Mouse (Mus musculus) cerebral cortex, adult 2 months (tissue): Measurements from ENCODE around the gene Zfp335.

ENCODE experiments used
- WGBS: fragments of 180-500 bp; shearing (Covaris S2); methylation state at CpG from one replicate; pipeline ENCODE4 v1.1.7; 2018; 5-methylcytosine and 5-hydroxymethylcytosine counted together

Gene Zfp335

DNA sequence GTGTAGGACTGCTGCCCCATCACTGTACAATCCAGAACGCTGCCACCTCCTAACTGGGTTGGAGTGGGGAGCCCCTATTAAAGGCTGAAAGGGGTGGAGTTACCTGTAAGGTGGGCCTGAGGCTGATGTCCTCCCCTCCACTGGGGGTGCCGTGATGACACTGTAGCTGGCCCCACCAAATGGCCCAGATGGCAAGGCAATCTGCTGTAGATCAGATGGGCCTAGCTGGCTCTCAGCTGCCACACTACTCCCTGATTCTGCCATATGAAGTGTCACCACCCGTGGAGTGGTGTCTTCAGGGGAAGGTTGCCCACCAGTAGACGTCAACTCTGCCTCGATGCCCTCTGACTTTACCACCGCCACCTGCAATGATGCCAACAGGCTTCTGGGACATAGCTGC lies 15.7 kb downstream of the Zfp335 start:
- WGBS, result 74% methylated on average over 6 of the region's 6 CpGs

DNA sequence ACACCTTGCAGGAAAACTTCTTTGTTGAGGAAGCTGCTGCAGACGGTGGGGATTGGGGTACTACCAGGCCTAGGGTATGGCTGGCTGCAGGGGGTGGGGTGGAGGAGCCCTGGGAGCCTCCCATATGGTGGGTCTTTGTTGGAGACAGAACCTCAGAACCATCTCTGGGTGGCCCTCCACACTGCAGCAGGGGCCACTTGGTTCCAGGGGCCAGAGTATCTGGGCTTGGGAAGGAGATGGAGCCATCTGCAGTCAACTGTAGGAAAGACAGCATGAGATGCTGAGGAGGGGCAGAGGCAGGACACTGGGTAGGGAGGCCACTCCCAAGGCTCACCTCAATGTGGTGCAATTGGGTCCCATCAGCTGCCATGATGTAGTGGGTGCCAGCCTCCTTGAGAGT lies 16.9 kb downstream of the Zfp335 start:
- 79% methylated on average over 1 of the region's 1 CpGs for WGBS

DNA sequence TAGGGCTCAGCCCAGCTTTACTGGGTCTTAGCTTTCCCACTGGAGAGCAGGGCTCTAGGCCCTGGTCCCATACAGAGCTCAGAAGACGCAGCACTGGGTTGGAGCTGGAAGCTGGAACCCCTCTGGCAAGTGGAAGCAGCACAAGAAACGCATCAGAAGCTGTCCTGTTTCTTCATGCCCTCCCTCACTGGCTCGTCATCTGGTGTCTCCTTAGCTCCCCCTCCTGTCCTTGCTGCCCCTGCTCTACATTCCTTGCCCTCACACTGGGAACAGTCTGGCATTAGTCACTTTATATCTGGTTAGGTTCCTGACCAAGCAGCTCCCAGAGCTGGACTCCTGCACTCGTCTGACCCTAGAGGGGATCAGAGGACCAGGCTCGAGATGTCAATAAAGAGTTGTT lies 17.5 kb downstream of the Zfp335 start:
- WGBS, result 43% methylated on average over 5 of the region's 5 CpGs

DNA sequence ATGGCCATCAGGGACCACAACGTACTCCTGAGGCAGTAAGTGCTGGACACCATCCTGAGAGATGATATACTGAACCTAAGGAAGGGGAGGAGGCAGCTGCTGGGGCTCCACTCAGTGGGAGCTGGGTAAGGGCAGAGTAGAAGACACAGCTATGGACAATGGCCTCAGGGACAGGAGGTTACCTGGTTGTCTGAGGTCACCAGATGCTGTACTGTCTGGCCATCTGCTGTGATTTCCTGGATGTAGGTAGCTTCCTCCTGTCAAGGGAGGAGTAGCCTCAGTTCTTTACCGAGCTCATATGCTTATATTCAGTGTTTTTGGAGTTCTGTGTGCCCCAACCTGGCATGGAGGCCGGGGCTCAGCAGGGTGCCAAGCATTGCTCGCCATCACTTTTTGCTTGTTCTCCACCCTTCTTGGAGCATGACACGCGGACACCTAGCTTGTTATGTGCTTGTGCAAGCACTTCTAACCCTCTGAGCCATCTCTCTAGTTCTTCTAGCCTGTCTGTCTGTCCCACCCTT lies 18.8 kb downstream of the Zfp335 start:
- WGBS, result 72% methylated on average over 6 of the region's 6 CpGs

DNA sequence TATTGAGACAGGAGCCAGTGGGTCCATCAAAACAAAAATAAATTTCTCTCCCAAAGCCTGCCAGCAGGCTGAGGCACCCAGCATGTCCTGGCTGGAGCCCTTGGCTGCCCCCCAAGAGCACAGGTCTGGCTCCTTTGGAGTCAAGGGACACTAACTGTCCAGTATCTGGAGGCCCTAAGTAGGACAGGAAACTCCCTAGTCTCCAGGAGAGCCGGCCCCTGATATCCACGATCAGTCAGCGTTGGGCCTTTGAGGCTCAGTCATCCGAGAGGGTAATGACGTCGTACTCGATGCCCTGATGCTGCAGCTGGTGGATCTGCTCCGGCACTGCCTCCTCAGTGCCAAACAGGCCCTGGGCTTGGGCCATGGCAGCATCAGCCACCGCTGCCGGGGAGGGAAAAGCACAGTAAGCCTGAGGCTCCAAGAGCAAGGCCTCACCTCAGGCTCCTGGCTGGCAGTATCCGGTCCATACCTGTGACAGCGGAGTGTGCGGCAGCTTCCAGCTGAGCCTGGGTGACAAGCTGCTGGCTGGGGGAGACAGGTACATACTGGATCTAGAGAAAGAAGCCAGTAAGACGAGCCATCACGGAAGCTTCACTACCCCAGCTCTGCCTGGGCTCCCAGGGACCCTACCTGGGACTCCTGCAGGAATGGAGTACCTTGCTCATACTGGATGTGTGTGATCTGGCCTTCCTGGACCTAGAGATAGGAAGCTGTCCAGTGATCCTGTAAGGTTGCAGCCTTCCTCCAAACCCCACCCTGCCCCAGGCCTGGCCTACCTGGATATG lies 19.5 kb downstream of the Zfp335 start:
- 58% methylated on average over 15 of the region's 15 CpGs for WGBS

DNA sequence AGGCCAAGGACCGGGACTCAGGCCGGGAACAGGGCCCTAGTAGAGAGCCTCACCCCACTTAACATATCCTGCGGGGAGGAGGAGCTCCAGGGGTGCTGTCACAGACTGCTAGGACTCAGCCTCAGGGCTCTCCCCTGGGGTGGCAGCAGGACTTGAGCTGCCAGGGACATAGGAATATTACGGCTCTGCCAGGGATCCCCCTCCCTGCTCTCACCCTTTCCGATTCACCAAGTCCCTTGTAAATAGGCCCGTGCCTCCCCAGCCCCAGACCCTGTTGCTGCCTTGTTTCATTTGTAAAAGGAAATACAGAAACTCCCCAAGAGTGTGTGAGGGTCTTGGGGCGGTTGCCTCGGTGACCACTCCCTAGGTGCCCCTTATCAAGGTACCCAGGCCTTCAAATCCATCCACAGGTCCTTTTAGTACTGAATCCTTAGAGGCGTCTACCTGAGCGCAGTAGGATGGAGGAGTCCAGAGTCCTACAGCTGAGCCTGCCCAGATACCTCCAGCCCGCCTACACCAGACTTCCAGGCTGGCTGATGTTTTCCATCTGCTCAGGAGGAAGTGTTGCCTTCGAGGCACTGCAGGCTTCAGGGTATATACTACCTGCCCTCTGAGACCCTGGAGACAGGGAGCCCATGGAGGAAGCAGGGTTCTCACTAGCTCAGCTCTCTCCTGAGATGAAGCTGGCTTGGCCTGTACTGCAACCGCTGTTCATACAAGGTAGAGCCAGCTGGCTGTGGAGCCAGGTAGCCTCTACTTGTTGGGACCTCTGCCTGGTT lies 20.3 kb downstream of the Zfp335 start:
- WGBS, result 73% methylated on average over 13 of the region's 13 CpGs

DNA sequence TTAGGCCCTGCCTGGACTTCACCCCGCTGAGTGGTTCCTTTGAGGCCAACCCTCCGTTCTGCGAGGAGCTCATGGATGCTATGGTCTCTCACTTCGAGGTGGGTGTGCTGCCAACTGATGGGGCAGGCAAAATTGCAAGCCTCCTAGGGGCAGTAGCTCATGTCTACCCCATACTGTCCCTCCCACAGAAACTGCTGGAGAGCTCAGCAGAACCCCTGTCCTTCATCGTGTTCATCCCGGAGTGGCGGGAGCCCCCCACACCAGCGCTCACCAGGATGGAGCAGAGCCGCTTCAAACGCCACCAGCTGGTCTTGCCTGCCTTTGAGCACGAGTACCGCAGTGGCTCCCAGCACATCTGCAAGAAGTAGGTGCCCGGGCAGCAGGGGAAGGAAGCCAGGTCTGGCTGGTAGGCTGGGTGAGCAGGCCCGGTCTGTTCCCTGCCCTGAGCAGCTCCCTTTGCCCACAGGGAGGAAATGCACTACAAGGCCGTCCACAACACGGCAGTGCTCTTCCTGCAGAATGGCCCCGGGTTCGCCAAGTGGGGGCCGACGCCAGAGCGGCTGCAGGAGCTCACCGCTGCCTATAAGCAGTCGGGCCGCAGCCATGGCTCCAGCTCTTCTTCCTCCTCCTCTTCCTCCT lies 21.0 kb downstream of the Zfp335 start:
- WGBS, result 83% methylated on average over 24 of the region's 24 CpGs

DNA sequence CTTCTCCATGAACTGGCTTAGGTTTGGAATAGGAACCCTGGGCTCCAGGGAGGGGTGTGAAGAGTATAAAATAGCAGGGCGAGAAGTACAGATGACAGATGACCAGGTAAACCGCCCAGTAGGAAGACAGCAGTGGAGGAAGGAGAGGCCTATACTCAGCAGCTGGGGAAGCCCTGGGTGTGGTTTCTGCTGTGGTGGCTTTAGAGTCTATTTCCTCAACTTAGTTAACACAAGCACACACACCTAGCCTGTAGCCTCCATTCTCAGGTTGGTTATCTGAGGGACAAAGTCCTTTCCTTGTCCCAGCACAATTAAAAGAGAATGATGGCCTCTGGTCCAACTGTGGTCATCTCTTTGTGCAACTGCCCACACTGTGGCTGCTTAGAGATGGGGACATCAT lies 21.6 kb downstream of the Zfp335 start:
- 88% methylated on average over 2 of the region's 2 CpGs for WGBS

DNA sequence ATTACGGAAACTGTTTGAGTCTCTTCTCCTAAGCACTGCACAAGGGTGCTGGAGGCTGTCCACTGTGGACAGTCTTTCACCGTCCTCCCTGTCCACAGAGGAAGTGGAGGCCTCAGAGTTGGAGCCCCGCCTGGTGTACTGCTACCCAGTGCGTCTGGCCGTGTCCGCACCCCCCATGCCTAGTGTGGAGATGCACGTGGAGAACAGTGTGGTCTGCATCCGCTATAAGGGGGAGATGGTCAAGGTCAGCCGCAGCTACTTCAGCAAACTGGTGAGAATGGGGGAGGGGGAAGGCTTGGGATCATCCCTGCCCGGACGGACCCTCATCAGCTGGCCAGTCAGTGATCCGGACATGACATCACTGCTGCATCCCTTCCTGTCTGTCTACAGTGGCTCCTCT lies 22.6 kb downstream of the Zfp335 start:
- 84% methylated on average over 12 of the region's 12 CpGs for WGBS

DNA sequence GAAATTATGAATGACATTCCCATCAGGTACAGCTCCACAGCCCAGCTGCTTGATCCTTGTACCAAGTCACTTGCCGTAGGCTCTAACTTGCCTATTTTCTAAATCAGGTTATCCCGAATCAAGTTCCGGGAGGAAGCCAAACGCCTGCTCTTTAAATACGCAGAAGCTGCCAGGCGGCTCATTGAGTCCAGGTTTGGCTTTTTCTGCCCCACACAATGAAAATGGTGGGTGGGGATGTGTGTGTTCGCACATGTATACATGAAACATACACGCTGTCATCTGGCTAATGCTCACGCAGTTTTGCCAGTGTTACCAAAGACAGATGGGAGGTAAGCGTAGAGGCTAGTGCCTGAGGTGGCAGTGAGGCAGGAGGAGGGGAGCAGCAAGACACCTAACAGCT lies 24.9 kb downstream of the Zfp335 start:
- WGBS, result 56% methylated on average over 10 of the region's 10 CpGs

DNA sequence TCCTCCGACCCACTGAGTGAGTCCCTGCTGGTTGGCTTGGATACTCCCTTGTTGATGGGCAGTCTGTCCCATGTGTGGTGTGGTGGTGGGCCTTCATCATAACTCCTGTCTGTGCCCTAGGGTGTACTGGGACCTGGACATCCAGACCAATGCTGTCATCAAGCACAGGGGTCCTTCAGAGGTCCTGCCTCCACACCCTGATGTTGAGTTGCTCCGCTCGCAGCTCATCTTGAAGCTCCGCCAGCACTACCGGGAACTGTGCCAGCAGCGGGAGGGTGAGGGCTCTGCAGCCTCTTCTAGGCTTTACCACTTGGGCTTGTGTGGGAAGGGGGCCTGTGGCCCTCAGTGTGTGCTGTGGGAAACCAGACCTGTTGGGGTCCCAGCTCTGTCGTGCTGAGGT lies 25.8 kb downstream of the Zfp335 start:
- WGBS, result 20% methylated on average over 7 of the region's 7 CpGs

DNA sequence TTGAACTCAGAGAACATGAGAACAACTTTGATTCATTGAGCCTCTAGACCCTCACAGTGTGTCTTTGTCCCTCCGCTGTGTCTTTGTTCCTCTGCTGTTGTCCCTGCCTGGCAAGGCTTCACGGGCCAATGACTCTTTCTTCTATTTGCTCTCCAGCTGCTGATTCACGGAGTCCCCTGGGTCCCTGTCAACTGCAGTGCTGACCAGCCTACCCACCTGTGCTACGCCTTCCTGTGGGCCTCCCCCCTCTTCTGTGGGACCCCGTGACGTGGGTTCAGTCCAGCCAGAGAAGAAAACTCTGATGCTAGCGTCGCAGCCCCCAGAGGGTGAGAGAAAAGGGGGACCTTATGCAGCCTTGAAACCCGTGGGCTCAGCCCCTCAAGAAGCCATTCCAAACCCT lies 28.9 kb downstream of the Zfp335 start:
- 59% methylated on average over 9 of the region's 9 CpGs for WGBS

DNA sequence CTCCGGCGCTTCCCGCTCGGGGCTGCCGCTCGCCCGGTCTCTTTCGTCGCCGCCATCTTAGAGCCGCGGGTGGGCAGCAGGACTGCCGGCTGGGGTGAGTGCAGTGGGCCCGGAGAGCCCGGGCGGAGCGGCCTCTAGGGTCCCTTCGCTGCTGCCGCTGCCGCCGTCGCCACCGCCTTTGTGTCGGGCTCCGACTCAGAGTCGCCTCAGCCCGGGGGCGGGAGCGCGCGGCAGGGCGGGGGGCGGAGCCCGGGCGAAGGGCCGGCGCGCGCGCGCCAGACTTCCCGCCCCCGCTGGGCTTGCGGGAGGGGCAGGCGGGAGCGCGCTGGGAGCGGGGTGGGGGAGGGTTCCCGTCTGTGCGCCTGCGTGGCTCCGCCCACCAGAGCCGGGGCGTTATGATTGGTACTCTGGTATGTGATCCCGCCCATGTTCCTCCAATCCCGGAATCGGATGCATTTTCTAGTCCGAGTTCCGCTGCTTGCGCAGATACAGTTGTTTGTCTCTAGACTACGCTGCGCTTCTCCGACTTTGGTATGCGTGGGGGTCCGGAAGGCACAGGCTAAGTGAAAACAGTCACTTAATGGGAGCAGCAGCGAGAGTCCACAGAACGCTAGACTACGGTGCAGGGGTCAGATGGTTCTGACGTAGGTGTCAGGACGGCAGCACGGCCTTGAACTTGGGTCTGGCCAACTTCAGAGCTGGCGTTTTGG lies 31.8 kb downstream of the Zfp335 start:
- under 1% methylated on average over 72 of the region's 72 CpGs for WGBS

DNA sequence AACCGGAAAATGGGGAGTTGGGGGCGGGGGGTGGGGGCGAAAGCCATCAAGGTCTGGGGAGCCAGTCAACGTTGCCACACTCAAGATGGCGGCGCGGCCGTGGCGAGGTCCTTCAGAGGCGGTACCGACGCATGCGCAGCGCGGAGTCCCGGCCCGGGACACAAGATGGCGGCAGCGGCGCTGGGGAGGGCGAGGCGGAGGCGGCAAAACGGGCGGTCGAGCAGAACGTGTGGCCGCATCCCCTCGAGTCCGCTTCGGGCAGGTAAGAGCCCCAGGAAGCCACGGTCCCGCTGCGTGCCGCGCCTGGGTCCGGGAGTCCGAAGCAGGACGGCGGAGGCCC lies 32.4 kb downstream of the Zfp335 start, which contains the start of gene Pcif1:
TSS of gene Pcif1 (plus strand) at position 77 of the 340 bp plus-strand sequence.
- under 1% methylated on average over 40 of the region's 40 CpGs for WGBS

DNA sequence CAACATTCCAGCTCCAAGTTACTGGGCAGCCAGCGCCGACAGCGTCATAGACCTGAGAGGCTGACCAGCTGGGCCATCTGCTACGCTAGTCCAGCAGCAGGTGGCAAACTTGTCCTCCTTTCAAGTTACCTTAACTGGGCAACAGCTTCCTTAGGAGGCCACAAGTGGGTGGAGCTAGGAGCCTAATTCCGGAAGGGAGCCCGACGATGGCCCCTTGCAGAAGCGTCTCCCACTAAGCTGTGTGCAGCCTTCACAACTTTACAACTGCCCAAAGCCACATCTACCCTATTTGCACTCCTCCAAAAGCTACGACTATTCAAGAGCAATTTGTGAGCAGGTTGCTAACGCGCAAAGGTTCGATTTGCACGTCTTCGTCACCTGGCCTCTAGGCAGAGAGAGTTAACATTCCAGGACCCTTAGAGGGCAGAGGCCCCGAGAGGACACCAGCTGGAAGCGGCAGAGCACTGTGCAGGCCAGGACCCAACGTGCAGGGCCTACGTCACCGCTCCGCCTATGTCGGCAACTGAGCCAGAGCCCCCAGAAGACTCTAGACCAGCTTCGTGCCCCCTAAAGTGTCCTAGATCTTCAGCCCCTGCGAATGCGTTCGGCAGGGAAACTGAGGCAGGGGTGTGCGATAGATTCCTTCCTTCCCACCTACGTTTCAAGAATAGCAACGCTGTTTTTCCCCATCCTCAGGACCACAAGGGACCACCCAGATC lies 32.9 kb downstream of the Zfp335 start:
- WGBS, result 1% methylated on average over 28 of the region's 28 CpGs

DNA sequence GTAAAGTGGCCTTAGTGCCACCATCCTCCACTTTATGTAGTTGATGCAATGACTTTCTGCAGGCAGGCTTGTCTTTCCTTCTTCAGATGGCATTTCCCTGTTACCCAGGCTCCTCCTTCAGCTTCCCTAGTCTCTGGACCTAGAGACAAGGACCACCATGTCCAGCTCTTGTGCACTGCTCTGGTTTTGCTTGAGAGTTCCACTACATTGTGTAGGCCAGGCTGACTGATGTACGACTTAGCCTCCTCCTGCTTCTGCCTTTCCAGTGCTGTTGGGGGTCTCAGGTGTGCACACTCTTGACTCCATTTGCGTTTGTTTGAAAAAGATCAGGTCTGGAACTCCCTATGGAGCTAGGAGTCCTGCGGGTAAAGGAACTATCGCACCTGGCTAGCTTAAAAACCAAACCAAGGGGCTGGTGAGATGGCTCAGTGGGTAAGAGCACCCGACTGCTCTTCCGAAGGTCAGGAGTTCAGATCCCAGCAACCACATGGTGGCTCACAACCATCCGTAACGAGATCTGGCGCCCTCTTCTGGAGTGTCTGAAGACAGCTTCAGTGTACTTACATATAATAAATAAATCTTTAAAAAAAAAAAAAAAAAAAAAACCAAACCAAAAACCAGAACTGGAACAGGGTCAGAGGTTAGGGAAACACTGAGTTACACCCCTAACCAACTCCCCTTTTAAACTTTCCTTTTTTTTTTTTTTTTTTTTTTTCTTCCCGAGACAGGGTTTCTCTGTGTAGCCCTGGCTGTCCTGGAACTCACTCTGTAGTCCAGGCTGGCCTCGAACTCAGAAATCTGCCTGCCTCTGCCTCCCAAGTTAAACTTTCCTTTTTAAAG lies 34.0 kb downstream of the Zfp335 start:
- WGBS, result 70% methylated on average over 11 of the region's 11 CpGs

DNA sequence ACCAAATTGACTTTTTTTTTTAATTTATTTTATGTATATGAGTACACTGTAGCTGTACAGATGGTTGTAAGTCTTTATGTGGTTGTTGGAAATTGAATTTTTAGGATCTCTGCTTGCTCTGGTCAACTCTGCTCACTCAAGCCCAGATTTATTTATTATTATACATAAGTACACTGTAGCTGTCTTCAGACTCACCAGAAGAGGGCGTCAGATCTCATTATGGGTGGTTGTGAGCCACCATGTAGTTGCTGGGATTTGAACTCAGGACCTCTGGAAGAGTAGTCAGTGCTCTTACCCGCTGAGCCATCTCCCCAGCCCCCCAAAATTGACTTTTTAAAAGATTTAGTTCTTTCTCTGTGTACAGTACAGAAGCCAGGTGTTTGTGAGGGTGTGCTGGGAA lies 35.9 kb downstream of the Zfp335 start:
- 54% methylated on average over 2 of the region's 2 CpGs for WGBS

DNA sequence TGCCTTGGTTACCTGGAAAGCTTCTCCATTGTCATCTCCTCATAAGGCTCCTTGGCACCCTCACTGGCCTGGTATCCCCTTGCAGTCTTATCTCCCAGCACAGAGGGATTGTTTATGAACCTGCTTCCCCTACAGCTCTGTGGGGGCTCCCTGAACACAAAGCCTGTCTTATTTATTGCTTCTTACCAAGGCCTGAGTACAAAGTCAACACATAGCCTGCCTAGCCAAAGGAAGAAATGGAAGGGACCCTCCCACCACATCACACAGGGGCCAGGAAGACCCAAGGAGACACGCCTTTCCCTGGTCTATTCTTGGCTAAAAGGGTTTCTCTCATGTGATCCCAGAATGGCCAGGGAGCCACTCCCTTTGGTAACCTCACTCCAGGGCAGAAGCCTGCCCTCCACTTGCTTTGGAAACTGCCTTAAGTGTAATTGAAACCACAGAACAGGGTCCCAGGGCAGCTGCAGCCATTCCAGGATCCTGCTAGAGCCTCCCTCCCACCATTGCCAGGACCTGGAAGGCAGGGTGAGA lies 37.3 kb downstream of the Zfp335 start:
- 50% methylated on average over 1 of the region's 1 CpGs for WGBS

DNA sequence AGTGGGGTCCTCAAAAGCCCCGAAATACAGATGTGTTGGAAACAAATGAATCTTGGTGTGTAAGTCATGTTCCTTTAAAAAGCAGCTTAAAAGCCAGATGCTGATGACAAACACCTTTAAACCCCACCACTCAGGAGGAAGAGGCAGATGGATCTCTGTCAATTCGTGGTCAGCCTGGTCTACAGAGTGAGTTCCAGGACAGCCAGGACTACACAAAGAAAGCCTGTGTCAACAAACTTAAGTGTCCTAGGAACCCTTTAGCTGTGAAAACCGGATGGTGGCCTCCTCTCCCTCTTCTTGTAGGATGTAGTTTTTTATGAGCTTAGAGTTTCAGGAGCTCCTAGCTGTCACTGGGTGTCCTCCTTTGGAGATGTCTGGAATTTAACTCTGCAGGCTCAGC lies 37.9 kb downstream of the Zfp335 start:
- WGBS, result 67% methylated on average over 3 of the region's 3 CpGs
